Mouse (Mus musculus): Measurements from ENCODE around the gene Prkca.

DNA sequence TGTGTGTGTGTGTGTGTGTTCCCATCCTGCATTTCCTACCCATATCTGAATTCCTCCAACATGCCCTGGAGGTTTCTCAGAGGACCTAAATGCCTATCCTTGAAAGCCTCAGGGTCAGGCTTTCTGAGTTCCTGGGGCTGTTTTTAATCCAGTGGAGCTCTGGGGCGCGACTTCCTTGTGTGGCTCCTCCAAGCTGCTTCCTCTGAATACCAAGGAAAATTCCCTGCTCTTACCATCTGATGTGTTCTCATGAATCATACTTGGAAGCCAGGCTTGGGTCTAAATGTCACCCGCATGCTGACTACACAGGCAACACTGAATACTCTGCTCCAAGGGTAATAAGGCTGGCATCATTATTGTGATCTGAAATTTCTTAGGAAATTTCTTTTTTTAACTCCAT, 279.3 kb downstream of the Prkca start:
- TF ChIP-seq CTCF (IDR thresholded peaks at IDR 0.05; ENCODE audit: control insufficient read depth, insufficient read depth, insufficient replicate concordance, low read depth, low read length) (no peak), POLR2A (IDR thresholded peaks at IDR 0.05; ENCODE audit: control insufficient read depth, low read depth, low read length) (no peak)
